Mouse (Mus musculus): ENCODE data around the gene Mylk2. TPM values are rescaled to one million over a fixed set of nuclear protein-coding genes. Genes with fewer than 3 reads are reported as not detected.

Gene Mylk2
- not detected for total RNA-seq (2021)
- long read RNA-seq, experiment 1 = 0 reads
- long read RNA-seq, experiment 2 = 0 reads

- no peak for DNase-seq (ENCODE audit: low spot score in 2 of 2)
- intact Hi-C loops (cut with DNase I) = loop anchor here (5.0 kb wide), 1 partner anchor 106 kb away; the partner anchor contains the start of gene Pdrg1
These were observed at the start of gene Mylk2 for GRCm38 (mm10) chr2:152911031-152911430. Mylk2 (plus strand) TSS chr2:152911352.

GRCm38 (mm10) chr2:152861891-152862290 is 49.3 kb upstream of the Mylk2 start:
- DNase-seq (ENCODE audit: low spot score in 2 of 2) = no peak
- intact Hi-C loops (cut with DNase I) = no loop called here

- DNase-seq (ENCODE audit: low spot score in 2 of 2) = no peak
- intact Hi-C loops (cut with DNase I) = no loop called here
These were observed 48.5 kb upstream of the Mylk2 start for GRCm38 (mm10) chr2:152862638-152863037.

- DNase-seq (ENCODE audit: low spot score in 2 of 2) = no peak
- intact Hi-C loops (cut with DNase I) = no loop called here
These were observed 47.8 kb upstream of the Mylk2 start for GRCm38 (mm10) chr2:152863346-152863745.

GRCm38 (mm10) chr2:152878239-152878638 is 32.9 kb upstream of the Mylk2 start:
- DNase-seq (ENCODE audit: low spot score in 2 of 2) = no peak
- intact Hi-C loops (cut with DNase I) = no loop called here

GRCm38 (mm10) chr2:152880898-152881297 is 30.3 kb upstream of the Mylk2 start:
- intact Hi-C loops (cut with DNase I) = no loop called here
- no peak for DNase-seq (ENCODE audit: low spot score in 2 of 2)

GRCm38 (mm10) chr2:152884101-152884645 is 27.0 kb upstream of the Mylk2 start:
- DNase-seq (ENCODE audit: low spot score in 2 of 2) = peak; percentile 51 to 52
- intact Hi-C loops (cut with DNase I) = no loop called here

GRCm38 (mm10) chr2:152887230-152887629 is 23.9 kb upstream of the Mylk2 start:
- intact Hi-C loops (cut with DNase I) = no loop called here
- no peak for DNase-seq (ENCODE audit: low spot score in 2 of 2)

GRCm38 (mm10) chr2:152888774-152889173 is 22.4 kb upstream of the Mylk2 start:
- intact Hi-C loops (cut with DNase I) = no loop called here
- no peak for DNase-seq (ENCODE audit: low spot score in 2 of 2)

GRCm38 (mm10) chr2:152895834-152896233 is 15.3 kb upstream of the Mylk2 start:
- DNase-seq (ENCODE audit: low spot score in 2 of 2) = no peak
- intact Hi-C loops (cut with DNase I) = no loop called here

- DNase-seq (ENCODE audit: low spot score in 2 of 2) = no peak
- intact Hi-C loops (cut with DNase I) = no loop called here
These were observed 14.2 kb upstream of the Mylk2 start for GRCm38 (mm10) chr2:152896926-152897325.

- no peak for DNase-seq (ENCODE audit: low spot score in 2 of 2)
- intact Hi-C loops (cut with DNase I) = no loop called here
These were observed 12.1 kb upstream of the Mylk2 start for GRCm38 (mm10) chr2:152899011-152899410.

GRCm38 (mm10) chr2:152901296-152901695 is 9.9 kb upstream of the Mylk2 start:
- DNase-seq (ENCODE audit: low spot score in 2 of 2) = no peak
- intact Hi-C loops (cut with DNase I) = no loop called here

GRCm38 (mm10) chr2:152902658-152903057 is 8.5 kb upstream of the Mylk2 start:
- DNase-seq (ENCODE audit: low spot score in 2 of 2) = no peak
- intact Hi-C loops (cut with DNase I) = no loop called here

GRCm38 (mm10) chr2:152903586-152903985 is 7.6 kb upstream of the Mylk2 start:
- no peak for DNase-seq (ENCODE audit: low spot score in 2 of 2)
- intact Hi-C loops (cut with DNase I) = no loop called here

GRCm38 (mm10) chr2:152904127-152904643 is 7.0 kb upstream of the Mylk2 start:
- intact Hi-C loops (cut with DNase I) = no loop called here
- DNase-seq (ENCODE audit: low spot score in 2 of 2) = no peak

- DNase-seq (ENCODE audit: low spot score in 2 of 2) = no peak
- intact Hi-C loops (cut with DNase I) = no loop called here
These were observed 5.9 kb upstream of the Mylk2 start for GRCm38 (mm10) chr2:152905036-152905829.

- intact Hi-C loops (cut with DNase I) = no loop called here
- DNase-seq (ENCODE audit: low spot score in 2 of 2) = no peak
These were observed 4.7 kb upstream of the Mylk2 start for GRCm38 (mm10) chr2:152906274-152907037.

- no peak for DNase-seq (ENCODE audit: low spot score in 2 of 2)
- intact Hi-C loops (cut with DNase I) = no loop called here
These were observed 3.8 kb upstream of the Mylk2 start for GRCm38 (mm10) chr2:152907114-152907943.
